Mouse (Mus musculus) kidney, adult 2 months (tissue): ENCODE data around the gene Alg5. TPM values are rescaled to one million over a fixed set of nuclear protein-coding genes. Genes with fewer than 3 reads are reported as not detected.
A peak's percentile ranks its signal among the peaks of the same experiment; 100 is the strongest.
"Not testable (repeated sequence)": the region's sequence is repeated elsewhere in the genome, so short reads cannot be mapped to it uniquely, and the experiment has no call there.

Experiments used
- DNase-seq: peaks from one replicate; pipeline ENCODE4 v3.0.0; 2021
- H3K27ac ChIP-seq: fragments of 200-500 bp; 2 replicates; pipeline ENCODE4 v1.5.1; 2012; ENCODE audit warnings: low read depth, low read length, control low read depth, inconsistent platforms; ENCODE audit not compliant: insufficient read depth
- H3K27me3 ChIP-seq: fragments of 200-500 bp; replicated peaks from 2 replicates; pipeline ENCODE4 v1.6.1; 2012; ENCODE audit warnings: mild to moderate bottlenecking, moderate library complexity, low read length, inconsistent platforms; ENCODE audit not compliant: control insufficient read depth, insufficient read depth
- H3K36me3 ChIP-seq: fragments of 200-500 bp; 2 replicates; pipeline ENCODE4 v1.6.1; 2012; ENCODE audit warnings: mild to moderate bottlenecking, moderate library complexity, low read length, inconsistent platforms; ENCODE audit not compliant: control insufficient read depth, insufficient read depth
- H3K4me1 ChIP-seq: fragments of 200-500 bp; 2 replicates; pipeline ENCODE4 v1.6.1; 2011; ENCODE audit warnings: low read length; ENCODE audit not compliant: control insufficient read depth, insufficient read depth
- H3K4me3 ChIP-seq: fragments of 200-500 bp; 2 replicates; pipeline ENCODE4 v1.5.1; 2011; ENCODE audit warnings: mild to moderate bottlenecking, low read depth, low read length, control low read depth; ENCODE audit not compliant: insufficient read depth
- CTCF ChIP-seq: fragments of 200-500 bp; conservative IDR thresholded peaks from 2 replicates; pipeline ENCODE4 v1.5.1; 2011; ENCODE audit warnings: low read depth, mild to moderate bottlenecking, control low read depth, low read length, moderate library complexity, mixed read lengths; ENCODE audit not compliant: insufficient read depth, insufficient read length
- POLR2A ChIP-seq: fragments of 200-500 bp; IDR thresholded peaks from one replicate; pipeline ENCODE4 v1.6.1; 2011; ENCODE audit warnings: low read depth, low read length, control low read depth
- WGBS: fragments of 180-500 bp; shearing (Covaris S2); methylation state at CpG from one replicate; pipeline ENCODE4 v1.1.7; 2018; 5-methylcytosine and 5-hydroxymethylcytosine counted together
- polyA plus RNA-seq: library from polyadenylated mRNA; depleted of rRNA; stranded (reverse); fragments of >200 nt; gene quantifications from 2 replicates; pipeline ENCODE4 v1.2.3, GENCODE M21; 2012

The Alg5 gene
- polyA plus RNA-seq, 1 experiment = 22.2 TPM

DNA sequence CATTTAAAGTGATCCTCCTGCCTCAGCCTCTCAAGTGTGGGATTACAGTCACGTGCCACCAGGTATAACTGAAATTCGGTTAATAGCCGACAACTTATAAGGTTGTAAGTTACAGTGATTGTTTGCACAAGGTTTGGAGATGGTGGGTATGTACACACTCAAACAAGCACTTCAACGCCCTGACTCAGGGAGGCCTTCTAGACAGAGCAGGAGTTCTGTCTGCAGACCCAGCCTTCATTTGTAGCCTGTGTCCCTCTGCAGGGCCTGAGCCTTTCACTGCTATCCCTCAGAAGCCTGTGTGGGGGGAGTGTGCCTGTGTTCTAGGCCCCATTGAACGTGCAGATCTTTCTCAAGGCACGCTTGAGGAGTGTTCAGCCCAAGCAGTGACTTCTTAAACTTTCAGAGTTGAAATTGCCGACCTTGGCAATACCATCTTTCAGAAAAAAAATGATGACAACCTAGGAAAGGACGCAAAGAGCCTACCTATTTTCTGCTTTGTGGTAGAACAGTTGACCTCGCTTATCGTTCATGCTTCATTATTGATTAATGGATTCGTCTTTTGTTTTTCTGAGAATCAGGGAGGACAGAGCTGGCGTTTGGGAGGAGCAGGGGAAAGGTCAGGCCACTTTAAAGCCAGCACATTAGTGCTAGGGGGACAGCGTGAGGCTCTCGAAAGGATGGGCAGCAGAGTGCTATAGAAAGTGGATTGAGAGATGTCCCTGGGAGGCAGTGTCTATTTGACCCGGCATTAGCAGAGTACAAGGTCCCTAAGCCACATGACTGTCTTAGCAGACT is 25.2 kb downstream of the Alg5 start:
- peak; percentile 5 for DNase-seq
- H3K27me3 ChIP-seq = no peaks in the 10 kb centered on the region
- H3K4me3 ChIP-seq = no peak overlapping the region
- no peaks in the 10 kb centered on the region for H3K4me1 ChIP-seq
- H3K36me3 ChIP-seq = no peaks in the 10 kb centered on the region
- WGBS = 71% methylated on average over 15 of the region's 15 CpGs
- no peak overlapping the region for H3K27ac ChIP-seq
- TF ChIP-seq POLR2A = no peak
- no peak for TF ChIP-seq CTCF

DNA sequence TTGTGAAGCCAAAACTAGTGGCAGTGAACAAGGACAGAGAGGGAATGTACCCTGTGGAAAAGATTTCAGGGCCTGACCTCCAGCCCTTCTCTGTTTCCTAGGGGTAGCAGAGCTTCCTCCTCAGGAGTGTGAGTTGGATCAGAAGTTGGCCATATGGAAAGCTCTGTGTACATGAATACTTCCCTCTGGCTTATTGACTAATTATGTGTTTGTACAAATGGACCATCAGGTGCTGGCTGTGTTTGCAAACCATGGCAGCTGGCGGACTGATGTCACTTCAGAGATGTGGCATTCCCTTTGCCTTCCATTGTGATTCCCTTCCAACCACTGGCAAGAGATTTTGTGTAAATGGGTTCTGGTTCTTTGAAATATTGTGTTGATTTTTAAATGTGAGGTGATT is 25.9 kb downstream of the Alg5 start:
- WGBS = 98% methylated on average over 1 of the region's 1 CpGs
- TF ChIP-seq POLR2A (no peak), CTCF (no peak)
- no peak overlapping the region for H3K27ac ChIP-seq
- H3K27me3 ChIP-seq = no peaks in the 10 kb centered on the region
- H3K4me1 ChIP-seq = no peaks in the 10 kb centered on the region
- DNase-seq = no peak
- H3K4me3 ChIP-seq = no peak overlapping the region
- no peaks in the 10 kb centered on the region for H3K36me3 ChIP-seq

DNA sequence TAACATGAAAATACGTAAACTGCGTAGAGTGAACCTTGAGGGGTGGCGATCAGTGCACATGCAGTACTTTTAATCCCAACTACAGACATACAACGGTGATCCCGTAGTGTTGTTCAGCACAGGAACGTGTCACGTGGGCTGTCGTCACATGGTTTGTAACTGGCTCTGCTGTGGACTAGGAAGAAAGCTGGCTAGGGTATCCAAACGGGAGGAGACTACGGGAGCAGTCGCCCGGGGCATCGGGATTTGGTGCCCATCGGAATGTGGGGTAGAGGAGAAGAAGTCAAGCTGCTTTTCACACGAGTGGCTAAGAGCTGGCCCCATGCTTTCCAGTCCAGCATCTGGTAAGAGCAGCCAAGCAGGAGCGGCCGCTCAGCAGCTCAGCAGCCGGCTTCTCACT is 29.1 kb downstream of the Alg5 start:
- WGBS = 66% methylated on average over 18 of the region's 18 CpGs
- no peak overlapping the region for H3K27ac ChIP-seq
- peak overlapping the region; percentile 19; the same call in 1 of the 2 replicates for H3K4me3 ChIP-seq

DNA sequence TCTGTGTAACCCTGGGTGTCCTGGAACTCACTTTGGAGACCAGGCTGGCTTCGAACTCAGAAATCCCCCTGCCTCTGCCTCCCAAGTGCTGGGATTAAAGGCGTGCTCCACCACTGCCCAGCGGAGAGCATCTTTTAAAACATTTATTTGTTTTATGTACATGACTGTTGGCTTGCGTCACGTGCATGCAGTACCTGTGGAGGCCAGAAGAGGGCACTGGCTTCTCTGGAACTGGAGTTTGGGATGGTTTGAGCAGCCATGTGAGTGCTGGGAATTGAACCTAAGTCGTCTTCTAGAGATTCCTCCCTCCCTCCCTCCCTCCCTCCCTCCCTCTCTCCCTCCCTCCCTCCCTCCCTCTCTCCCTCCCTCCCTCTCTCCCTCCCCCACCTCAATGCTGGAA is 30.2 kb downstream of the Alg5 start:
- not testable (repeated sequence) for H3K27ac ChIP-seq, DNase-seq, H3K4me3 ChIP-seq, H3K36me3 ChIP-seq, H3K4me1 ChIP-seq, H3K27me3 ChIP-seq
- TF ChIP-seq CTCF = peak; percentile 34; the same call in 1 of the 2 replicates
- 94% methylated on average over 6 of the region's 6 CpGs for WGBS

More for the DNA sequence above, 29.1 kb downstream of the Alg5 start:
- Histone ChIP-seq H3K4me1 (no peaks in the 10 kb centered on the region), H3K36me3 (no peaks in the 10 kb centered on the region), H3K27me3 (no peaks in the 10 kb centered on the region)
- no peak for TF ChIP-seq POLR2A
- no peak for TF ChIP-seq CTCF
- peak; percentile 55 for DNase-seq

DNA sequence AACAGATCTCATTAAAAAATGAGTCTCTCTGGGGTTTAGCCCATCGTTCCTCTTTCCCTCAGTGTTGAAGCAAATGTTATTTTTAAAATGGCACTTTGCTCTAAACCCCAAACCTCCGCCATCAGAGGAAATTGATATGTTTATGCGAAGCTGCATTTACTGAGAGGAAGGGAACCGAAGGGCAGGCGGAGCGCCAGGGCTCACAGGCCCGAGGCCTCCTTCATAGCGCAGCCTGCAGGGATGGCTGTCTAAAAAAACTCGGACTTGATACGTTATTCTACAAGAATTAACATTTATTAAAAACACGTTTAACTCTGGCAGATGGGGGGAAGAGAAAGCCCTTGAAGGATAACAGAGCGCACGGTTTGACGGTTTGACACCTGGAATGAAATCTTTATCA is 30.7 kb downstream of the Alg5 start:
- no peaks in the 10 kb centered on the region for H3K4me1 ChIP-seq
- H3K27ac ChIP-seq = no peak overlapping the region
- H3K4me3 ChIP-seq = no peak overlapping the region
- TF ChIP-seq POLR2A = no peak
- no peak for TF ChIP-seq CTCF
- no peak for DNase-seq
- no peaks in the 10 kb centered on the region for H3K36me3 ChIP-seq
- H3K27me3 ChIP-seq = no peaks in the 10 kb centered on the region
- 76% methylated on average over 14 of the region's 14 CpGs for WGBS

DNA sequence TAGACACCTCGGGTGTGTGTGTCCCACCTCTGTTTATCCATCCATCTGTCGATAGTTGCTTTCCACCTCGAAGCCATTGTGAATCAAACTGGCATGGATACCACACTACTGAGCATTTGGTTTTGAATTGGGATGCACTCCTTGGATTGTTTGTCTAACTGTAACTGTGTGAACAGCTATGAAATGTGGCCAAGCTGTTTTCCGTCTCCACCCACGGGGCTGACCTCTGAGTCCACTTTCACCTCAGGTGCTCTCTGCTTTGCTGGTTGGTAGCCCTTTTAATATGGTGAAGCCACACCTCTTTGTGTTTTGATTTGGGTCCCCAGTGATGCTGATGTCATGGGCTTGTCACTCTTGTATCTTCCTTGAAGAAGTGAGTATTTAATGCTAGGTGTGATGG is 31.5 kb downstream of the Alg5 start:
- Histone ChIP-seq H3K27me3 (no peaks in the 10 kb centered on the region), H3K36me3 (no peaks in the 10 kb centered on the region), H3K4me1 (no peaks in the 10 kb centered on the region), H3K27ac (no peak overlapping the region), H3K4me3 (no peak overlapping the region)
- DNase-seq = no peak
- TF ChIP-seq CTCF (no peak), POLR2A (no peak)
- WGBS = 66% methylated on average over 5 of the region's 5 CpGs

DNA sequence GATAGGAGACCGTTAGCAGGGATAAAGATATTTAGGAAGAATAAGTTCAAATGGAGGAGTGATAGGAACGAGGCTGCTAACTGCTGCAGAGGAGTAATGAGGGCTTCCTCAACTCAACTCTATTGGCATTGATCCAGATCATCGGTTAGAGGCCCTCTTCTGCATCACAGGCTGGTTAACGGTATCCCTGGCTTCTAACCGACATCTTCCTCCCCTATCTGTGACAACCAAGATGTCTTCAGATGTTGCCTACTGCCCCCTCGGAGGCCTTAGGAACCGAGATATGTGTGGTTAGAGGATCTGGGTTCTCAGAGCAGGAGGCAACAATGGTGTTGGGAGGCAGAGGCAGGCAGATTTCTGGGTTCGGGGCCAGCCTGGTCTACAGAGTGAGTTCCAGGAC is 33.3 kb downstream of the Alg5 start:
- Histone ChIP-seq H3K27ac (no peak overlapping the region), H3K36me3 (no peaks in the 10 kb centered on the region), H3K4me3 (no peak overlapping the region), H3K27me3 (no peaks in the 10 kb centered on the region), H3K4me1 (no peaks in the 10 kb centered on the region)
- DNase-seq = no peak
- TF ChIP-seq CTCF = no peak
- no peak for TF ChIP-seq POLR2A
- WGBS = 87% methylated on average over 8 of the region's 8 CpGs
